Mouse (Mus musculus) urinary bladder, adult 18-20 months (tissue): ENCODE results near the gene Gm45618.

ENCODE experiments used
- DNase-seq, 2 experiments: peaks; one replicate each; pipeline ENCODE4 v3.0.0; 2022; ENCODE audit warnings: low spot score in 2 of 2, mixed read lengths in 2 of 2

Gm45618 gene

GRCm38 (mm10) chr7:142070458-142071211, 49.9 kb downstream of the Gm45618 start:
- DNase-seq: peak in 1 of 2 experiments; percentile 77
